Mouse (Mus musculus): ENCODE measurements around the gene Gna13. TPM values are rescaled to one million over a fixed set of nuclear protein-coding genes. Genes with fewer than 3 reads are reported as not detected.
"Not testable (repeated sequence)": the region's sequence is repeated elsewhere in the genome, so short reads cannot be mapped to it uniquely, and the experiment has no call there.

Gene Gna13
- total and polyA plus RNA-seq, 2 experiments from 2014 or later, result 44.4 to 55.0 TPM

- no peaks in the 10 kb centered on the region for H3K36me3 ChIP-seq (ENCODE audit: insufficient read depth, low read length)
- H3K27me3 ChIP-seq (ENCODE audit: insufficient read depth, low read length), result no peaks in the 10 kb centered on the region
- no peak overlapping the region for H3K27ac ChIP-seq
- DNase-seq (ENCODE audit: low spot score) (no peak), ATAC-seq (no peak)
- WGBS, result 49% methylated on average over 6 of the region's 6 CpGs
- no peaks in the 10 kb centered on the region for H3K9me3 ChIP-seq (ENCODE audit: low read length)
- H3K4me1 ChIP-seq (ENCODE audit: insufficient read depth, low read length), result no peaks in the 10 kb centered on the region
- no peak overlapping the region for H3K4me2 ChIP-seq (ENCODE audit: low read depth, low read length)
- H3K9ac ChIP-seq (replicated peaks; ENCODE audit: low read length), result no peak overlapping the region
- no peak overlapping the region for H3K4me3 ChIP-seq (ENCODE audit: low read length)
- no peak for TF ChIP-seq CTCF (IDR thresholded peaks at IDR 0.05; ENCODE audit: low read depth)
Measured at GRCm38 (mm10) chr11:109335890-109336289, 26.7 kb upstream of the Gna13 start.

- WGBS, result 93% methylated on average over 8 of the region's 8 CpGs
- no peaks in the 10 kb centered on the region for H3K9me3 ChIP-seq (ENCODE audit: low read length)
Measured at GRCm38 (mm10) chr11:109339155-109339938, 23.3 kb upstream of the Gna13 start.

GRCm38 (mm10) chr11:109340541-109340940 lies 22.1 kb upstream of the Gna13 start:
- 79% methylated on average over 5 of the region's 5 CpGs for WGBS
- Histone ChIP-seq H3K9me3 (ENCODE audit: low read length) (no peaks in the 10 kb centered on the region), H3K4me1 (ENCODE audit: insufficient read depth, low read length) (0 out of 2 replicates have a peak, but pooled peaks cover 7% of the 10 kb centered on the region), H3K4me3 (ENCODE audit: low read length) (no peak overlapping the region), H3K27ac (no peak overlapping the region; the same call in 1 of the 2 replicates), H3K4me2 (ENCODE audit: low read depth, low read length) (no peak overlapping the region), H3K9ac (replicated peaks; ENCODE audit: low read length) (no peak overlapping the region), H3K36me3 (ENCODE audit: insufficient read depth, low read length) (no peaks in the 10 kb centered on the region), H3K27me3 (ENCODE audit: insufficient read depth, low read length) (no peaks in the 10 kb centered on the region)
- no peak for TF ChIP-seq CTCF (IDR thresholded peaks at IDR 0.05; ENCODE audit: low read depth)
- ATAC-seq, result no peak
- DNase-seq (ENCODE audit: low spot score), result no peak

More at GRCm38 (mm10) chr11:109339155-109339938, 23.3 kb upstream of the Gna13 start:
- Histone ChIP-seq H3K27ac (no peak overlapping the region), H3K27me3 (ENCODE audit: insufficient read depth, low read length) (no peaks in the 10 kb centered on the region), H3K36me3 (ENCODE audit: insufficient read depth, low read length) (no peaks in the 10 kb centered on the region), H3K4me2 (ENCODE audit: low read depth, low read length) (no peak overlapping the region), H3K9ac (replicated peaks; ENCODE audit: low read length) (no peak overlapping the region), H3K4me3 (ENCODE audit: low read length) (no peak overlapping the region), H3K4me1 (ENCODE audit: insufficient read depth, low read length) (0 out of 2 replicates have a peak, but pooled peaks cover 7% of the 10 kb centered on the region)
- DNase-seq (ENCODE audit: low spot score) (no peak), ATAC-seq (no peak)
- no peak for TF ChIP-seq CTCF (IDR thresholded peaks at IDR 0.05; ENCODE audit: low read depth)

- H3K27me3 ChIP-seq (ENCODE audit: insufficient read depth, low read length); H3K9me3 ChIP-seq (ENCODE audit: low read length); H3K36me3 ChIP-seq (ENCODE audit: insufficient read depth, low read length); ATAC-seq; H3K27ac ChIP-seq; DNase-seq (ENCODE audit: low spot score); H3K4me2 ChIP-seq (ENCODE audit: low read depth, low read length); H3K9ac ChIP-seq (replicated peaks; ENCODE audit: low read length); H3K4me3 ChIP-seq (ENCODE audit: low read length): not testable (repeated sequence)
- 0 out of 2 replicates have a peak, but pooled peaks cover 17% of the 10 kb centered on the region for H3K4me1 ChIP-seq (ENCODE audit: insufficient read depth, low read length)
- WGBS, result 92% methylated on average over 3 of the region's 4 CpGs
Measured at GRCm38 (mm10) chr11:109342666-109343065, 20.0 kb upstream of the Gna13 start.

GRCm38 (mm10) chr11:109343558-109343957 lies 19.1 kb upstream of the Gna13 start:
- Histone ChIP-seq H3K4me2 (ENCODE audit: low read depth, low read length) (no peak overlapping the region), H3K9me3 (ENCODE audit: low read length) (no peaks in the 10 kb centered on the region), H3K36me3 (ENCODE audit: insufficient read depth, low read length) (no peaks in the 10 kb centered on the region), H3K4me1 (ENCODE audit: insufficient read depth, low read length) (0 out of 2 replicates have a peak, but pooled peaks cover 20% of the 10 kb centered on the region), H3K4me3 (ENCODE audit: low read length) (no peak overlapping the region), H3K27me3 (ENCODE audit: insufficient read depth, low read length) (no peaks in the 10 kb centered on the region), H3K27ac (peak overlapping the region; percentile 69; the same call in 1 of the 2 replicates), H3K9ac (replicated peaks; ENCODE audit: low read length) (no peak overlapping the region)
- ATAC-seq (no peak), DNase-seq (ENCODE audit: low spot score) (no peak)
- no peak for TF ChIP-seq CTCF (IDR thresholded peaks at IDR 0.05; ENCODE audit: low read depth)
- WGBS, result 28% methylated on average over 7 of the region's 7 CpGs

GRCm38 (mm10) chr11:109343991-109344599 lies 18.5 kb upstream of the Gna13 start:
- H3K9ac ChIP-seq (replicated peaks; ENCODE audit: low read length), result no peak overlapping the region
- peak; percentile 78 for ATAC-seq
- H3K27me3 ChIP-seq (ENCODE audit: insufficient read depth, low read length), result no peaks in the 10 kb centered on the region
- WGBS, result 29% methylated on average over 10 of the region's 10 CpGs
- no peak overlapping the region for H3K4me2 ChIP-seq (ENCODE audit: low read depth, low read length)
- 0 out of 2 replicates have a peak, but pooled peaks cover 20% of the 10 kb centered on the region for H3K4me1 ChIP-seq (ENCODE audit: insufficient read depth, low read length)
- no peaks in the 10 kb centered on the region for H3K9me3 ChIP-seq (ENCODE audit: low read length)
- peak; percentile 59 for DNase-seq (ENCODE audit: low spot score)
- H3K27ac ChIP-seq, result peak overlapping the region; percentile 69
- no peaks in the 10 kb centered on the region for H3K36me3 ChIP-seq (ENCODE audit: insufficient read depth, low read length)
- peak; percentile 66 for TF ChIP-seq CTCF (IDR thresholded peaks at IDR 0.05; ENCODE audit: low read depth)
- no peak overlapping the region for H3K4me3 ChIP-seq (ENCODE audit: low read length)

Measured in hindbrain, postnatal 0 days (tissue).